Mouse (Mus musculus) spleen, postnatal 10 days (tissue): Measurements from ENCODE around the gene Tk1.

Source experiments
- DNase-seq, 2 experiments: peaks; one replicate each; pipeline ENCODE4 v3.0.0; 2021 to 2022; ENCODE audit warnings: low spot score in 2 of 2

Tk1 gene

DNA sequence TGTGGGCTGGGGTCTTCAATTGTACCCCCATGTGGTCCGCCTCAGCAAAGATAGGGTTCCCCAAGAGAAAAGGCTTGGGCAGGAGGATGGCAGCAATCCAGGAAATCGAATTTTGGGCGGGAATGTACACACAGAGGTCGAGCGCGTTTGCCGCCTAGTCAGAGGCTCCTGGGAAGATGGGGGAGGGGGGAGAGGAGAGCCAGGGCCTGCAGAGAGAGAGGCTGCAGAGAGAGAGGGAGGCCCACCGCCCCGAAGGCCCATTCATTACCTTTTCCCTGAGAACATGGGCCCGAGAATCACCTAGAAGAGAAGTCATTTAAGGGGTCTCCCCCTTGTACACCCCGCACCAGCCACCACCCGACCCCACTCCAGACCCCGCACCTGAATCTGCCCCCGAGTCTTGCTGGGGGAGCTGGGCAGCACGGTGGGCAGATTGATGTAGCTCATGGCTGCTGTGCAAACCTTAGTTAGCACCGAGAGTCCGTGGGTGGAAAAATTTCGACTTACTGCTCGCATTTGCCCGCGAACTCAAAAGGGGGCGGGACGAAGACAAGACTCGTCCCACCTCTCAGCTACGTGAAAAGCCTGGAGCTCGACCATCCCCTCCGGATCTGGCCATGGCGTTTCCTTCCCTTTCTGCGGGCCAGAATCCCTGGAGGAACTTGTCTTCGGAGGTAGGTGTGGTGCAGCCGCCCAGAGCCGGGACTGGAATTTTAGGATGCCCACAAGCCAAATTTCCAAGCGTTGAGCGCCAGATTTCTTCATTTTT is at the start of gene Tk1, which contains the start of gene Afmid:
Gene Tk1, minus strand, starts transcription at position 760 of the 769 bp plus-strand sequence.
Gene Afmid, plus strand, starts transcription at position 592 of the 769 bp plus-strand sequence.
- peak; percentile 72 to 84 for DNase-seq

DNA sequence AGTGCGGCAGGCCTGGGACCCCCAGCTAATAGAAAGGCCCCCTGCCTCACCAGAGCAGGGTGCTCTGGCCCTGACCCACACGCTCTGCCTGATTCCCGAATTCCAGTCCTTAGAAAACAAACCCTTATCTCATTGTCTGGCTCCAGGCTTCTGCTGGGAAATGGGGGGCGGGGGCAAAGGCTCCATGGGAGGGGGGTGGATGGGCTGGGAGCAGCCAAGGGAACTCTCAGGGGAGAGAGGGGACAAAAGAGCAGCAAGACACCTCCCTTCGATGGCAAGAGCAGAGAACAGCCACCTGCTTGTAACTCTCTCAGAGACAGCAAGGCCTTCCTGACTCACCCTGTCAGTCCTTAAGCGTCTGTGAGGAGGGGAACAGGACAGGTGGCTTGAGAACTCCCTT is 49.8 kb upstream of the Tk1 start:
- no peak for DNase-seq

DNA sequence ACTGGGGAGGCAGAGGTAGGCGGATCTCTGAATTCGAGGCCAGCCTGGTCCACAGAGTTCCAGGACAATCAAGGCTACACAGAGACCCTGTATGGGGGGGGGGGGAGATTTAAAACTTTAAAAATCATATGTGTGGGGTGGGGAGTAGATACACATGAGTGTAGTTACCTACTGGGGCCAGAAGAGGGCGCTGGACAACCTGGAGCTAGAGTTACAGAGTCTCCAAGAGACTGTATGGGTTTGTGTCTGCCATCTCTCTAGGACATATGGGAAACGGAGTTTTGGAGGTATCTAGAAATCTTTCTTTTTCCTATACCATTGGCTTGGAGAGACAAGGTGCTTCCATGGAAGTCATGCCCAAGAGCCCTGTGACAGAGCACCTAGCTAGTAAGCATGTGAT is 48.5 kb upstream of the Tk1 start:
- DNase-seq = peak in 1 of 2 experiments; percentile 62

DNA sequence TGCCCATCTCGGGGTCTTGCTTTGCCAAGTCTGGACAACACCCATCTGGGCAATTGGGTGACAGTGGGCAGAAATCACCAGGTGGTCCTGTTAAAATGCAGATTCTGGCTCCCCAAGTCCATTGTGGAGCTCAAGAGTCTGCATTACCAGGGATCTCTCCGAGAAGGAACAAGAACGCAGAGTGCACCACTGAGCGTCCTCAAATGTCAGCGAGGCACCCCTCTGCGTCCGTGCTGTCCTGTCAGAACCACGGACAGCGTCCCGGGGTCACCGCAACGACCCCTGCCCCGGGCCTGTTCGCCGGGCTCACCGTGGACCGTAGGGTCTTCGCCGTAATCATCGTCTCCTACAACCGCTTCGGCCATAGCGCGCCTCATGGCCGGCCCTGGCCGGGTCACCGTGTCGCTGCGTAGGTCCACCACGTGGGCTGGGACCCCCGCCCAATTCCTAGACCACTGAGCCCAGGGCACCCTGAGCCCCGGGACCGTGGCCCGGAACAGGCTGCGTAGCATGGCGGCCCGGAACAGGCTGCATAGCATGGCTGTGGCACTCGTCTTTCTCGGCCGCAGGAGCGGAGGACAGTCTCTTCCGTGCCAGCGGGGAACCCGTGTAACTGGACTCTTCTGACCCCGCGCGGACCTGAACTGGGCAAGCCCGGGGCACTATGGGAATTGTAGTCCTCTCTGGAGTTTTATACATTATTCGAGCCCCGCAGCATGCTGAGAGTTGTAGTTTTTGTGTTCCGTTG is 47.1 kb upstream of the Tk1 start, which contains the start of gene Tha1:
Gene Tha1, minus strand, starts transcription at position 621 of the 748 bp plus-strand sequence.
- DNase-seq = peak in 1 of 2 experiments; percentile 62

DNA sequence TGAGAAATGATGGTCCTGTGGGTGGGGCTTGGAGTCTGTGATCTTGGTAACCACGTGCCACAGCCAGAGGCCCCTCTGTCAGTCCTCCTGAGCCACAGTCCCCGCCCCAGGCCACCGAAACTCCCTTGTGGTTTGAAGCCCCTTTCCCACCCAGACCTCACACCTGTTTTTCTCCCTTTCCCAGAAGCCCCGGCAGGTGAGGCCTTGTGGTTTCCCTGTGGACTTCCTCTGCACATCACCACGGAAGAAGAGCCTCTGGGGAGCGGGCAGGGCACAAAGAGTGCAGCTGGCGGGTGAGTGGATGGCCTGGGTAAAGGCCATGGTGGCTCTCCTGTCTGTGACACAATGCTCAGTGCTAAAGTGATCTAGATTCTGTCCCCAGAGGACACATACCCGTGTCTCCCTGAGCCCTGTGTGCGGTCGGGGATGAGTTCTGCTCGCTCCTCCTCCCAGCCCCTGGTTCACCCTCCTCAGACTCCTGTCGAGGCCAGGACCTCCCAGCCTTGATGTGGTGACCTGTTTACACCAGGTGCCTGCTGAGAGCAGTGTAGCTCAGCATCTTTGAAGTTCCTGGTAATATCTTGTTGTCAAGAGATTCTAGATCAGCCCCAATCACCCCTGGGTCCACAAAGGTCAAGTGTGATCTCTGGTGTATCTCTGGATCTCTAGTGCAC is 46.2 kb upstream of the Tk1 start:
- DNase-seq = peak; percentile 45 to 63

DNA sequence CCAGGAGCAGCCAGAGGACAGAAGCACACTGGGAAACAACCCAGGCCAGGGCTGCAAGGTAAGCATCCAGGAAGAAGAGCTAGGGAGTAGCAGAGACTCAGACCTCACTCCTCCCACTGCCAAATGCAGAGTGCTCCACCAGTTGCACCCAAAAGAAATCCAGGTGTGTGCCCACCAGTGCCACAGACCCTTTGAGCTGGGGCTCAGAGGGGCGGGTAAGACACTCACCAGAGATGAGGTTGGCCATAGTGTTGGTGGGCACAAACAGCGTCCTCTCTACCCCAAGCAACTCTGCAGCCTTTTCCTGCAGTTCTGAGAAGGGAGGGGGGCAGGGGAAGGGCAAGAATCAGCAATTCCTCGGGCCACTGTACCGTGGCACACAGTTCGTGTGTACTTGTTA is 45.5 kb upstream of the Tk1 start:
- DNase-seq = no peak

DNA sequence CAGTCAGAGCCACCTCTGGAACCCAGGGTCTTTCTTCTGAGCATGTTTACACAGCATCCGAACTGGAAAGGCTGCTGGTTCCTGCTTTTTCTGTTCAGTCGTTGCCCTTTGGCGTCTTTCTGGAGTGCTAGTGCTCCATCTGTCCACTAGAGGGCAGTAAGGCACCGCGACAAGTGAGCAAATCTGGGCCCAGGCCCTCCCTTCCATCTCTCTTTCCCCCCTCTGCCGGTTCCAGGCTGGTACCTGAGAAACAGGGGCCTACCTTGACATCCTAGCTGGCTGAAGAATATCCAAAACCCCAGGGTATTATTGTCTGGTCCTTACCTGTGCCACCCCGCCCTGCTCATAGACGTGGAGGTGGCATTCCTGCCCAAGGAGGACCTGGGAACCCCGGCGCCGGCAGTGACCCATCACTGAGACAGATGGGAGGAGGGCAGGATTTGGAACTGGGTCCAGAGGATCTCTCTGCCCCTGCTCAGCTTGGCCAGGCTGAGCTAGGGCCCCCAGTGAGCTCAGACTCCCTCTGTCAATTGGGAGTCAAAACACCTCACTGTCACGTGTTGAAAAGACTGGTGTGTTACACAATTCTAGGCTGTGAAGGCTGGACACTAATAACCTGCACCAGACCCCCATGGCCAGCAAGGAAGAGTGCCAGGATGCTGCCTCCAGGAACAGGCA is 44.9 kb upstream of the Tk1 start:
- peak; percentile 58 to 74 for DNase-seq

DNA sequence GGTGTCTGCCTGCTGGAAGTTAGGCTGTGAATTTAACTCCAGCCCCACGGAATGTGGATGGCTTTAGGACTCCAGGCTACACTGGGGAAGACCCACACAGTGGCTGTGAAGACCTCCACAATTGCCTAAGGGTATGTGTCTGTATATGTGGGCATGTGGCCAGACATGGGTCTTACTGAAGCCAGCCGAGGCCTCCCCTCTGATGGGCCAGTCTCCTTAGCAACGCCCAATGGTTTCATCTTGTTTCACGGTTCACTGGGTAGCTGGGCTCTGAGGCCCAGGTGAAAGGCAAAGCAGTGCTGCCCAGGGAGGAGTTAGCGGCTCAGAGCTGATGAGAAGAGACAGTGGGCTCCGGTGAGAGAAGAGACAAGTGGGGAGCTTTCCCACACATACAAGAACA is 40.1 kb upstream of the Tk1 start:
- DNase-seq = no peak

DNA sequence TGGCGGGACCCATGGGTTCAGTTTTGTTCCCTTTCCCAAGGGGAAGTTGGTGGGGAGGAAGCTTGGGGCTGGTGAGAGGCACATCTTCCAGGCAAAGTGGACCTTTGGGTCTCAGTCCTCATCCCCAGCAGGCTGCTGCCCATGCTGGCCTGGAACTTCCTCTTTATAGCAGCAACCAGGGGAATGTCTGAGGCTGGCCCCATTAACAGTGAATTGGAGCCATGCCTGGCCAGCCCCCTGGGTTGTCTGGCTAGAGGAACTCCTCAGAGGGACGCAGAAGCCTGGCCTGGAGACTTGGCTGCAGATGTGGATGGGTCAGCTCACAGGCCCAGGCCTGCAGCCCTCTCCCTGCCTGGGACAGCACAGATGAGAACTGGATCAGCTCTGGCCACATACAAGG is 38.9 kb upstream of the Tk1 start:
- DNase-seq = no peak

DNA sequence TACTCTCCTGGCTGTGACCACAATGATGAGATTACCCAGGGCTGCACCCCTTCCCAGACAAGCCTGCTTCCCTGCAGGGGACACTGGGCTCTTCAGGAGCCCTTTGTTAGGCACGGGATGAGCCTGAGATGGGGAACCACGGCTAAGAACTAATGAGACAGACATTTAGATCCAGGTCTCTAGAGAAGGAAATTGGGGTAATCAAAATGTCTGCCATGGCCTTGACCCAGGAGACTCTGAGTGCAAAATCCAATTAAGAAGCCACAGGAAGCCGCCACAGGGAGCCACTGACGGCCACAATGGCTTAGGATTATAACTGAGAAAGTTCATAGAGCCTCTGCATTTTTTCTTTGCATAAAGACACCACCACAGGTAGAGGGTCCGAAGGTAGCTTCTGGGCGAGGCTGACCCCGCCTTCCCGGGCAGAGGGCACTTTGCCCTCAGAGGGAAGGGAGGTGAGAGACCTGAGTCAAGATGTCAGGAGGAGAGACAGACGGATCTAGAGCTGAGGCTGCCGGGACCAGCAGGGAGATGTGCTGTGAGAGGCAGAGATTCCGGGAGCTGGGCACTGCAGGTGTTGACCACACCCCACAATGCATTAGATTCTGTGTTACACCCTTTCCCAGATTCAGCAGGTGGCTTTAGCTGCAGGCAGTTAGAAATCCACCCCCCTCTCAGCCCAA is 37.4 kb upstream of the Tk1 start:
- no peak for DNase-seq

DNA sequence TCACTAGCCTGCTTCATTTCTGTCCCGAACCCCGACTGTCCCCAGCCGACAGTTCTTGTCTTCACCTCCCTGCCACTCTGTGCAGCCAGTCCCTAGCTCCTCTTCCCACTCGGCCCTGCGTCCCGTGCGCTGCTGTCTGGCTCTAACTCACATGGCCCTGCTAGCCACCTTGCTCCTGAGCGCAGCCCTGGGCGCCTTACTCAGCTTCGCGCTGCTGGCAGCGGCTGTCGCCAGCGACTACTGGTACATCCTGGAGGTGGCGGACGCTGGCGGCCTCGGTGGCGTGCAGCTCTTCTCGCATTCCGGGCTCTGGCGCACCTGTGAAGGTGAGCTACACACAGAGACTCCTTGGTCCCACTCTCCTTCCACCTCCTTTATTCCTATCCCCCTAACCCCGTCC is 34.7 kb upstream of the Tk1 start, which contains the start of gene Tmem235:
Gene Tmem235, plus strand, starts transcription at position 152 of the 400 bp plus-strand sequence.
- DNase-seq = no peak

DNA sequence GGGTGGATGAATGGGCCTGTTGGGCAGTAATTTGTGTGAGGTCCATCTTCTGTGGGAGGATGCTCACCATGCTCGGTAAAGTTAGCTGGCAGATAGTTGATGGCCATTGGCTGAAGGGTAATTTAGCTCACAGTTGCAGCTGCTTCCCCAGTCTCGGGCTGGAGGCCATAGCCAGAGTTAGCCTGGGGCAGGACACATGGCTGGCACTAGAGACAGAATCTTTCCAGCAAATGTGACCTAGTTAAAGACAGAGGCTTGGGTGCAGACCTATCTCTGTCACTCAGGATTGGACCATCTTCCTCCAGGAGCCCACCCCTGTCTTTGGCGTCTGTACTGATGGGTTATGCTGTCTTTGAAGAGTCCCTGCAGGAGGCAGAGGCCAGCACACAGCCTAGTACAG is 32.5 kb upstream of the Tk1 start:
- DNase-seq = no peak

DNA sequence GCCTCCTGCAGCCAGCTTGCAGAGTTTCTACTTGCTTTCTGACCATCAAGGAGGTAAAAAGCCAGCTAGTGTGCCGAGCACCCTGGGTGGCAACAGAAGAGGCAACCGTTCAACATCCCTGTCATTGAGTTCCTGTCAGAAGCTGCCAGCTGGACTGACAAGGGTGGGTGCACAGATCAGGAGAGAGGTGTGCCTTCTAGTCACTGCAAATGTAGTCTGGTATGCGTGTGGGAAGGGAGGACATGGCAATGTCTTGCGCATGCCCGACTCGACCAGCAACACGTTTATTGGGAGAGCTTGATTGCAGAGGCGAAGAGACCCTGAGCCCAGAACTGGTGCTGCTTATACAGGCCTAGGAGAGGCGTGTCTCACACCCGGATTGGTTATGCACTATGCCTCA is 31.6 kb upstream of the Tk1 start:
- DNase-seq = no peak

DNA sequence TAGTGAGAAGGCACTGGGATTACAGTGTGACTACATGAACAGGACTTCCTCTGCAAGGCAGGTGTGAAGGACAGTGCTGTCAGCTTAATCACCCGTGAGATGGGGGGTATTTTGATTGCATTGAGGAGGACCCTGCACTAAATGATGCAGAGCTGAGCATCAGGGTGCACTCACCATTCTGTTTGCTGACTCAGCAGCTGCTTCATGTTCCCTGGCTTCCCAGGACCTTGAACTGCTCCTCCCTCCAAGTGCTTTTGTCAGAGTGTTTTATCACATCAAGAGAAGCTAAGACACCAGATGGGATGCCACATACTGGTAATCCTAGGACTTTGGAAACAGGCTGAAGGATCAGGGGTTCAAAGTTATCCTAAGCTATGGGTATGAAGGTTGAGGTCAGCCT is 30.1 kb upstream of the Tk1 start:
- DNase-seq = no peak

DNA sequence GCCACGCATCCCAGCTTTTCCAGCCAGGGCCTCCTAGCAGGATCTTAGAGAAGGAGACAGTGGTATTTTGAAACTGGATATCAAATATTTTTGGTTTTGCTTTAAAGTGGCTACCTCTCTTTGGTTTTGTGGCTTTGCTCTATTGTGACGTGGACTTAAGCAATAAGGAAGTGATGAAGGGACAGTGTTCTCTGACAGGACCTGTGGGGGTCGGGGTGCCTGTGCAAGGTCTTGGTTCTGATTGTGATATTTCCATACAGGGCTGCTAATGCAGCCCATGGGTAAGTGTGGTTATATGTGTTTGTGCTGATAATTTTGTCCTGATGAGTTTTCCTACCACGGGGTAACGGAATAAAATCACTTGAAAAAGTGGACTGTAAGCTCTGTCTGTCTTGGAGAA is 29.5 kb upstream of the Tk1 start:
- no peak for DNase-seq

DNA sequence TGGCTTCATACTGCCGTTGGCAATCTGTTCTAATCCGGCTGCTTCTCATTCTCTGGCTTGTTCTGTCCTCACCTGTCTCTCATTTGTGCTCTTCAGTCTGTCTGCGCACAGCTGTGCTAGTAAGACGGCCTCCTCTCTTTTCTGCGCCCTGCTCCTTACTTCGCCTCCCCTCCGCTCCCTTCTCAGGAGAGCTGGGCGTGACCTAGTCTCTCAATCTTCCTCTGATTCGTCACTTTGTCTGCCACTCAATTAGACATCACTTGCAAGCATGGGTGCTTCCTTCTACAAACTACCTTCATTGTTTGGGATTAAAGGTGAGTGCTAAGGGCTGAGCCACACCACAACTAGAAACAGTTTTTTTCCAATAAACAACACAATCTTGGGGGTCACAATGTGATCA is 28.3 kb upstream of the Tk1 start:
- DNase-seq = no peak

DNA sequence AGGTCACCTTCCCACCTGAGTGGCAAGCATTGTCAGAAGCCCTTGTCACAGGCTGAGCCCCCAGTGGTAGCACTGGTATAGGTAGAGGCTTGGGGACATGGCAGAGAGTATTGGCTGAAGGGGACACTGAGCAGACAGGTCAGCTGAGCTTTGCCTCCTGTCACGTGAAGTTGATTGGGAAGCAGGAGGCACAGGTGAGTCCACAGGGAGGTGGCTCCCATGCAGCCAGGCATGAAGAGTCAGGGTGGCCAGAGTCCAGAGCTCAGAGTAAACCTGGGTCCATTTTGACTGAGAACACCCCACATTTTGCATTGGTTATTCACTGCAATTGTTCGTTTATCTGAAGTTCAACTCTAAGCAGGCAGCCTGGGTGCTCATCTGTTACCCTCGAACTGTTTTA is 27.0 kb upstream of the Tk1 start:
- DNase-seq = no peak

DNA sequence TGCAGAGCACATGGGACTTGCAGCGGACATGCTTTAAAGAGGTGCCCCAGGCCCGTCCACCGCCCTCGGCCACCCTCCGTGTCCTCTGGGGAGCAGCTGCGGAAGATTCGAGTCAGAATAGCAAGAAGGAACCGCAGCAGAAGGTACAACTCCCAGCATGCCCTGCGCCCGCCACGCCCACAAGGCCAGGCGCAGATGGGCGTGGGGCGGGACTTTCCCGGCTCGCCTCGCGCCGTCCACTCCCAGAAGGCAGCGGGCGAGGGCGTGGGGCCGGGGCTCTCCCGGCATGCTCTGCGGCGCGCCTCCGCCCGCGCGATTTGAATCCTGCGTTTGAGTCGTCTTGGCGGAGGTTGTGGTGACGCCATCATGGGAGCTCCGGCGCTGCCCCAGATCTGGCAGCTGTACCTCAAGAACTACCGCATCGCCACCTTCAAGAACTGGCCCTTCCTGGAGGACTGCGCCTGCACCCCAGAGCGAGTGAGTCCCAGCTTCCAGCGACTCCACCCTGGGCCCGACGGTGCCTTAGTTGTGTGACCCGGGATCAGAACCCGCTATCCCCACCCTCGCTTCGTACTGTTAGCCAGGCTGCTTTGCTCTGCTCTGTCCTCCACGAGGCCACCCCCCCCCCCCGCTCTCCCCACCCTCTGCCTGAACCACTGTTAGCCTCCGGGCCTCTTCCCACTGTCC is 23.2 kb upstream of the Tk1 start, which contains the start of gene Birc5:
Gene Birc5, plus strand, starts transcription at position 267 of the 687 bp plus-strand sequence.
- DNase-seq = peak; percentile 97 to 99

DNA sequence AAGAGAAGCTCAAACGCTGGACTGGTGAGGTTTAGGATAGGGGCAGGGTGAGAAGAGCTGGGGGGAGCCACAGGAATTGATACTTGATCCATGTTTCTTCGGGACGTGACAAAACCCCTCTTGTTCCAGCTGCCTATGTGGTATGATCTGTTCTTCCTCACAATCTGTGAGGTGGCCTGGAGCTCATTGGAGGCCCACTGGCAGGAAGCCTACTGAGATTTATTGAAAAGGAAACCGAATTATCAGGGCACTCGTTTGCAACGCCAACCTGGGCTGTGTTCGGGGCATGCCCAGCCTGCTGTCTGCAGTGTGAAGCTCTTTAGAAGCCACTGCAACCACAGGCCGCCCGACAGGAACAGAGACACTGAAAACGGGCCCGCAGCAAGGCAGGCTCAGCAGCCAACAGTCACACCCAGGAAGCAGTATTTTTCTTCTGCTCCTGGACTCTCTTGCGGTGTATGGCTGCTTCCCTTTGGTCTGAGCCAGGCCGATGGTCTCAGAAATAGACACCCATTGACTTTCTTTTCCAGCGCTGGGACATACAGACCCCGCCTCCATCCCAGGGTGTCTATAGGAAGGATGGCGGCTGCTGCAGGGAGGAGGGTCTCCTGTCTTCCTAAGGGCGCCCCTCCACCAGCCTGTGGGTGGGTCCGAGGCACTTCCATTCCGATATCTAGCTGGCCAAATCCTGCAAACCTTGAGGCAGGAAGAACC is 22.5 kb upstream of the Tk1 start:
- peak; percentile 68 for DNase-seq
